Mouse (Mus musculus): ENCODE measurements around the gene Pes1. TPM values are rescaled to one million over a fixed set of nuclear protein-coding genes. Genes with fewer than 3 reads are reported as not detected.

The Pes1 gene
- polyA plus RNA-seq, 1 experiment from 2014 or later: 81.9 TPM

GRCm38 (mm10) chr11:3983863-3984745 is 20.3 kb downstream of the Pes1 start:
- peak; percentile 24 for DNase-seq (ENCODE audit: low spot score)
- peak; percentile 53; the same call in 1 of the 2 replicates for ATAC-seq (ENCODE audit: insufficient number of reproducible peaks, low FRiP score, low TSS enrichment, low read depth)
- H3K36me3 ChIP-seq (ENCODE audit: control insufficient read depth, insufficient read depth, low read length): peaks cover 2% of the 10 kb centered on the region; the same call in 1 of the 2 replicates
- H3K4me2 ChIP-seq (ENCODE audit: low read depth, severe bottlenecking): peak overlapping the region; percentile 68
- H3K27me3 ChIP-seq (ENCODE audit: control insufficient read depth, insufficient read depth, low read length): no peaks in the 10 kb centered on the region
- H3K9ac ChIP-seq (ENCODE audit: low read length): peak overlapping the region; percentile 51; the same call in 1 of the 2 replicates
- H3K4me3 ChIP-seq (ENCODE audit: low read depth, low read length): peak overlapping the region; percentile 32
- H3K4me1 ChIP-seq (ENCODE audit: control insufficient read depth, insufficient read depth, low read length): 0 out of 2 replicates have a peak, but pooled peaks cover 10% of the 10 kb centered on the region
- H3K27ac ChIP-seq (replicated peaks; ENCODE audit: low read depth, low read length): no peak overlapping the region
- 10% methylated on average over 15 of the region's 15 CpGs for WGBS
- no peaks in the 10 kb centered on the region for H3K9me3 ChIP-seq (ENCODE audit: control insufficient read depth, low read length)

GRCm38 (mm10) chr11:3989748-3990147 is 26.0 kb downstream of the Pes1 start:
- Histone ChIP-seq H3K36me3 (ENCODE audit: control insufficient read depth, insufficient read depth, low read length) (no peaks in the 10 kb centered on the region), H3K9ac (ENCODE audit: low read length) (no peak overlapping the region), H3K4me2 (ENCODE audit: low read depth, severe bottlenecking) (no peak overlapping the region), H3K27ac (replicated peaks; ENCODE audit: low read depth, low read length) (no peak overlapping the region), H3K9me3 (ENCODE audit: control insufficient read depth, low read length) (no peaks in the 10 kb centered on the region), H3K27me3 (ENCODE audit: control insufficient read depth, insufficient read depth, low read length) (no peaks in the 10 kb centered on the region), H3K4me1 (ENCODE audit: control insufficient read depth, insufficient read depth, low read length) (0 out of 2 replicates have a peak, but pooled peaks cover 3% of the 10 kb centered on the region), H3K4me3 (ENCODE audit: low read depth, low read length) (no peak overlapping the region)
- ATAC-seq (ENCODE audit: insufficient number of reproducible peaks, low FRiP score, low TSS enrichment, low read depth): no peak
- no peak for DNase-seq (ENCODE audit: low spot score)
- WGBS: 51% methylated on average over 3 of the region's 3 CpGs

DNA sequence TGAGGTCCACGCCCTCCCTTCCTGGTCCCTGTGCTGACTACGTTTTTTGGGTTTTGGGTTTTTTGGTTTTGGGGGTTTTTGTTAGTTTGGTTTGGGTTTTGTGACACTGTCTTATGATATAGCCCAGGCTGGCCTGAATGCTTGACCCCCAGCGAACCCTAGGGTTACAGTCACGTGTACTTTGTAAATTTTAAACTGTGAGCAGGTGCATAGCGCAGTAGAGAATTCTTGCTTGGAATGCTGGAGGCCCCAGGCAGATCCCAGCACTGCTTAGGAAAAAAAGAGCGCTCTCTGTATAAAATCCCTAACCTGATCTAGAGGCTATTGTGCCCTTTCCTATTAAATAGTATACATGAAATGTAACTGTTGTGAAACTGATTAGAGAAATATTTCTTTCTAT is 29.4 kb downstream of the Pes1 start:
- H3K9ac ChIP-seq (ENCODE audit: low read length): no peak overlapping the region
- no peak overlapping the region for H3K4me2 ChIP-seq (ENCODE audit: low read depth, severe bottlenecking)
- peaks cover 12% of the 10 kb centered on the region for H3K27me3 ChIP-seq (ENCODE audit: control insufficient read depth, insufficient read depth, low read length)
- no peak overlapping the region for H3K4me3 ChIP-seq (ENCODE audit: low read depth, low read length)
- H3K4me1 ChIP-seq (ENCODE audit: control insufficient read depth, insufficient read depth, low read length): no peaks in the 10 kb centered on the region
- no peaks in the 10 kb centered on the region for H3K9me3 ChIP-seq (ENCODE audit: control insufficient read depth, low read length)
- 74% methylated on average over 6 of the region's 6 CpGs for WGBS
- no peaks in the 10 kb centered on the region for H3K36me3 ChIP-seq (ENCODE audit: control insufficient read depth, insufficient read depth, low read length)
- DNase-seq (ENCODE audit: low spot score): no peak
- ATAC-seq (ENCODE audit: insufficient number of reproducible peaks, low FRiP score, low TSS enrichment, low read depth): no peak
- H3K27ac ChIP-seq (replicated peaks; ENCODE audit: low read depth, low read length): no peak overlapping the region

- Histone ChIP-seq H3K4me1 (ENCODE audit: control insufficient read depth, insufficient read depth, low read length) (peaks cover 6% of the 10 kb centered on the region), H3K27ac (replicated peaks; ENCODE audit: low read depth, low read length) (no peak overlapping the region), H3K36me3 (ENCODE audit: control insufficient read depth, insufficient read depth, low read length) (no peaks in the 10 kb centered on the region), H3K4me2 (ENCODE audit: low read depth, severe bottlenecking) (no peak overlapping the region), H3K9me3 (ENCODE audit: control insufficient read depth, low read length) (no peaks in the 10 kb centered on the region), H3K4me3 (ENCODE audit: low read depth, low read length) (no peak overlapping the region), H3K9ac (ENCODE audit: low read length) (no peak overlapping the region), H3K27me3 (ENCODE audit: control insufficient read depth, insufficient read depth, low read length) (peaks cover 18% of the 10 kb centered on the region)
- ATAC-seq (ENCODE audit: insufficient number of reproducible peaks, low FRiP score, low TSS enrichment, low read depth) (no peak), DNase-seq (ENCODE audit: low spot score) (no peak)
- 79% methylated on average over 6 of the region's 6 CpGs for WGBS
Observed at GRCm38 (mm10) chr11:3993914-3994313, 30.1 kb downstream of the Pes1 start.

DNA sequence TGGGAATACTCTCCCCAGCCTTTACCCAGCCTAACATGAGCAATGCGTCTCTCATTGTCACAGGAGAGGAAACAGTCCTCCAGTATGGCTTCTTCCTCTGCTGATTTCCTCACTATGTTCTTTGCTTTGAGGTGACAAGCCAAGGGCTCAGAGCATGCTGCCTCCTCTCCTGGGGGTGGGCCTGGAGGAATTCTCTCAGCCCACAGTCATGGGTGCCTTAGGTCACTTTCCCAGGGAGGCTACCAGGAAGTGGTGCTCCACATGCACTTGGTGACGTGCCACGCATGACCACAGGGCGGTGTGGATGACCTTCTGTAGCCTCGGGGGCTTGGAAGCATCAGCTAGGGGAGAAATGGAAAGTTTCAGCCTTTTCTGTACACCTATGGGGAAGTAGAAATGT is 31.7 kb downstream of the Pes1 start:
- Histone ChIP-seq H3K4me3 (ENCODE audit: low read depth, low read length) (no peak overlapping the region), H3K9me3 (ENCODE audit: control insufficient read depth, low read length) (no peaks in the 10 kb centered on the region), H3K4me2 (ENCODE audit: low read depth, severe bottlenecking) (no peak overlapping the region), H3K27ac (replicated peaks; ENCODE audit: low read depth, low read length) (no peak overlapping the region), H3K27me3 (ENCODE audit: control insufficient read depth, insufficient read depth, low read length) (peaks cover 20% of the 10 kb centered on the region), H3K9ac (ENCODE audit: low read length) (no peak overlapping the region), H3K4me1 (ENCODE audit: control insufficient read depth, insufficient read depth, low read length) (peaks cover 11% of the 10 kb centered on the region), H3K36me3 (ENCODE audit: control insufficient read depth, insufficient read depth, low read length) (no peaks in the 10 kb centered on the region)
- WGBS: 81% methylated on average over 5 of the region's 5 CpGs
- DNase-seq (ENCODE audit: low spot score) (no peak), ATAC-seq (ENCODE audit: insufficient number of reproducible peaks, low FRiP score, low TSS enrichment, low read depth) (no peak)

DNA sequence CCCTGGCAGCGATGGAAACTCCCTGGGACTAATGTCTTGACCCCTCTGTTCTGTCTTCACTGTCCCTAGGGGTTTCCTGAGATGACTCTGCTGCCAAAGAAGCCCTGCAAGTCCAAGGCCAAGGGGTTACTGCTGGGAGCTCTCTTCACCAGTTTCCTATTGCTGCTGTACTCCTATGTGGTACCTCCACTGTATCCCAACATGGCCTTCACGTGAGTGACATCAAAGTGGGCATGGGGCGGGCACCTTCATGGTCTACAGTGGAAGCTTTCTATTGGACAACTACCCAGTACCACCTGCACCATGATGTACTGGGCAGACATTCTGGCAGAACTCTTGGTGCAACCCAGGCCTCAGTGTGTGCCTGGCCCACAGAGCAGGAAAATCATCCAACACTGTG is 33.1 kb downstream of the Pes1 start:
- ATAC-seq (ENCODE audit: insufficient number of reproducible peaks, low FRiP score, low TSS enrichment, low read depth): no peak
- H3K27me3 ChIP-seq (ENCODE audit: control insufficient read depth, insufficient read depth, low read length): peaks cover 20% of the 10 kb centered on the region
- no peak overlapping the region for H3K27ac ChIP-seq (replicated peaks; ENCODE audit: low read depth, low read length)
- no peak for DNase-seq (ENCODE audit: low spot score)
- peaks cover 11% of the 10 kb centered on the region for H3K4me1 ChIP-seq (ENCODE audit: control insufficient read depth, insufficient read depth, low read length)
- H3K4me3 ChIP-seq (ENCODE audit: low read depth, low read length): no peak overlapping the region
- 87% methylated on average over 3 of the region's 3 CpGs for WGBS
- no peak overlapping the region for H3K4me2 ChIP-seq (ENCODE audit: low read depth, severe bottlenecking)
- H3K9me3 ChIP-seq (ENCODE audit: control insufficient read depth, low read length): no peaks in the 10 kb centered on the region
- no peak overlapping the region for H3K9ac ChIP-seq (ENCODE audit: low read length)
- H3K36me3 ChIP-seq (ENCODE audit: control insufficient read depth, insufficient read depth, low read length): no peaks in the 10 kb centered on the region

DNA sequence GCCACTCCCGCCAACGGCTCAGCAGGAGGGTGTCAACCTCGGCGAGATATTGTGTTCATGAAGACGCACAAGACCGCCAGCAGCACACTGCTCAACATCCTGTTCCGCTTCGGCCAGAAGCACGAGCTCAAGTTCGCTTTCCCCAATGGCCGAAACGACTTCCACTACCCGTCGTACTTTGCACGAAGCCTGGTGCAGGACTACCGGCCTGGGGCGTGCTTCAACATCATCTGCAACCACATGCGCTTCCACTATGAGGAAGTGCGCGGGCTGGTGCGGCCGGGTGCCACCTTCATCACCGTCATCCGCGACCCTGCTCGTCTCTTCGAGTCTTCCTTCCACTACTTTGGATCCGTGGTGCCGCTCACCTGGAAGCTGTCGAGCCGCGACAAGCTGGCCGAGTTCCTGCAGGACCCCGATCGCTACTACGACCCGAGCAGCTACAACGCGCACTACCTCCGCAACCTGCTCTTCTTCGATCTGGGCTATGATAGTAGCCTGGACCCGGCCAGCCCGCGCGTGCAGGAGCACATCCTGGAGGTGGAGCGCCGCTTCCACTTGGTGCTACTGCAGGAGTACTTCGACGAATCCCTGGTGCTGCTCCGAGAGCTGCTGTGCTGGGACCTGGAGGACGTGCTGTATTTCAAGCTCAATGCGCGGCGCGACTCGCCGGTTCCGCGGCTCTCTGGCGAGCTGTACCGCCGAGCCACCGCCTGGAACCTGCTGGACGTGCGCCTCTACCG is 34.4 kb downstream of the Pes1 start:
- no peak overlapping the region for H3K27ac ChIP-seq (replicated peaks; ENCODE audit: low read depth, low read length)
- DNase-seq (ENCODE audit: low spot score): peak; percentile 69
- peaks cover 20% of the 10 kb centered on the region for H3K27me3 ChIP-seq (ENCODE audit: control insufficient read depth, insufficient read depth, low read length)
- peak overlapping the region; percentile 46 for H3K4me2 ChIP-seq (ENCODE audit: low read depth, severe bottlenecking)
- H3K4me1 ChIP-seq (ENCODE audit: control insufficient read depth, insufficient read depth, low read length): peaks cover 11% of the 10 kb centered on the region
- peak overlapping the region; percentile 9 for H3K4me3 ChIP-seq (ENCODE audit: low read depth, low read length)
- ATAC-seq (ENCODE audit: insufficient number of reproducible peaks, low FRiP score, low TSS enrichment, low read depth): 0 out of 2 replicates have a peak, but pooled peaks have one; percentile 32
- 5% methylated on average over 66 of the region's 66 CpGs for WGBS
- H3K9me3 ChIP-seq (ENCODE audit: control insufficient read depth, low read length): no peaks in the 10 kb centered on the region
- H3K36me3 ChIP-seq (ENCODE audit: control insufficient read depth, insufficient read depth, low read length): no peaks in the 10 kb centered on the region
- 0 out of 2 replicates have a peak overlapping the region, but pooled peaks have one; percentile 5 for H3K9ac ChIP-seq (ENCODE audit: low read length)

GRCm38 (mm10) chr11:3999547-3999946 is 35.8 kb downstream of the Pes1 start:
- Histone ChIP-seq H3K4me1 (ENCODE audit: control insufficient read depth, insufficient read depth, low read length) (peaks cover 11% of the 10 kb centered on the region), H3K27me3 (ENCODE audit: control insufficient read depth, insufficient read depth, low read length) (peaks cover 20% of the 10 kb centered on the region), H3K9ac (ENCODE audit: low read length) (no peak overlapping the region), H3K4me2 (ENCODE audit: low read depth, severe bottlenecking) (no peak overlapping the region), H3K36me3 (ENCODE audit: control insufficient read depth, insufficient read depth, low read length) (no peaks in the 10 kb centered on the region), H3K4me3 (ENCODE audit: low read depth, low read length) (no peak overlapping the region), H3K27ac (replicated peaks; ENCODE audit: low read depth, low read length) (no peak overlapping the region), H3K9me3 (ENCODE audit: control insufficient read depth, low read length) (no peaks in the 10 kb centered on the region)
- DNase-seq (ENCODE audit: low spot score) (peak; percentile 67), ATAC-seq (ENCODE audit: insufficient number of reproducible peaks, low FRiP score, low TSS enrichment, low read depth) (peak; percentile 88)
- WGBS: 6% methylated on average over 5 of the region's 5 CpGs

Data from limb, embryonic 11.5 days (tissue).